Mouse (Mus musculus) monocyte, adult 2 months (primary cell): Measurements from ENCODE around the gene Itih1.

ENCODE experiments used
- DNase-seq, 2 experiments: peaks; one replicate each; pipeline ENCODE4 v3.0.0; 2022; ENCODE audit warnings: low spot score in 2 of 2, low read depth in 1 of 2

Itih1 gene

GRCm38 (mm10) chr14:30943038-30943437 is at the start of gene Itih1:
Gene Itih1, minus strand, starts transcription at chr14:30943289.
- no peak for DNase-seq

GRCm38 (mm10) chr14:30976222-30976621 is 33.1 kb upstream of the Itih1 start:
- DNase-seq: no peak

GRCm38 (mm10) chr14:30974204-30974603 is 31.1 kb upstream of the Itih1 start:
- DNase-seq: no peak

GRCm38 (mm10) chr14:30960366-30960765 is 17.3 kb upstream of the Itih1 start:
- no peak for DNase-seq

GRCm38 (mm10) chr14:30959031-30959430 is 15.9 kb upstream of the Itih1 start:
- DNase-seq: no peak

GRCm38 (mm10) chr14:30958517-30958916 is 15.4 kb upstream of the Itih1 start:
- DNase-seq: no peak

- peak; percentile 85 to 88 for DNase-seq
These were observed 8.2 kb upstream of the Itih1 start, which contains the start of gene Nek4 for GRCm38 (mm10) chr14:30951154-30951825. Gene Nek4, plus strand, starts transcription at chr14:30951377.

GRCm38 (mm10) chr14:30949986-30950385 is 6.9 kb upstream of the Itih1 start:
- no peak for DNase-seq

GRCm38 (mm10) chr14:30944745-30945144 is 1.7 kb upstream of the Itih1 start:
- DNase-seq: no peak

- DNase-seq: peak; percentile 43 to 61
These were observed 978 bp upstream of the Itih1 start for GRCm38 (mm10) chr14:30943860-30944674.

- DNase-seq: no peak
These were observed 835 bp downstream of the Itih1 start for GRCm38 (mm10) chr14:30942254-30942653.

- DNase-seq: no peak
These were observed 9.7 kb downstream of the Itih1 start for GRCm38 (mm10) chr14:30933351-30933750.

GRCm38 (mm10) chr14:30930386-30930785 is 12.7 kb downstream of the Itih1 start:
- DNase-seq: no peak

- no peak for DNase-seq
These were observed 17.6 kb downstream of the Itih1 start for GRCm38 (mm10) chr14:30925492-30925891.

- DNase-seq: no peak
These were observed 19.5 kb downstream of the Itih1 start, which contains the start of gene Itih3 for GRCm38 (mm10) chr14:30923375-30924105. Gene Itih3, minus strand, starts transcription at chr14:30923760.

GRCm38 (mm10) chr14:30922053-30922670 is 20.9 kb downstream of the Itih1 start:
- DNase-seq: no peak

- DNase-seq: no peak
These were observed 26.6 kb downstream of the Itih1 start for GRCm38 (mm10) chr14:30916516-30916915.

- no peak for DNase-seq
These were observed 29.7 kb downstream of the Itih1 start for GRCm38 (mm10) chr14:30913404-30913803.

GRCm38 (mm10) chr14:30912641-30913040 is 30.4 kb downstream of the Itih1 start:
- no peak for DNase-seq

GRCm38 (mm10) chr14:30911141-30911540 is 31.9 kb downstream of the Itih1 start:
- DNase-seq: no peak

- peak; percentile 48 to 52 for DNase-seq
These were observed 35.2 kb downstream of the Itih1 start for GRCm38 (mm10) chr14:30907814-30908265.
